Mouse (Mus musculus): ENCODE measurements around the gene Tshz3. TPM values are rescaled to one million over a fixed set of nuclear protein-coding genes. Genes with fewer than 3 reads are reported as not detected.

Gene Tshz3
- polyA plus RNA-seq (2015; fragmentation: Nextera tagmentation; extraction: Ambion mirVana) = 11.3 TPM in 2 replicates

DNA sequence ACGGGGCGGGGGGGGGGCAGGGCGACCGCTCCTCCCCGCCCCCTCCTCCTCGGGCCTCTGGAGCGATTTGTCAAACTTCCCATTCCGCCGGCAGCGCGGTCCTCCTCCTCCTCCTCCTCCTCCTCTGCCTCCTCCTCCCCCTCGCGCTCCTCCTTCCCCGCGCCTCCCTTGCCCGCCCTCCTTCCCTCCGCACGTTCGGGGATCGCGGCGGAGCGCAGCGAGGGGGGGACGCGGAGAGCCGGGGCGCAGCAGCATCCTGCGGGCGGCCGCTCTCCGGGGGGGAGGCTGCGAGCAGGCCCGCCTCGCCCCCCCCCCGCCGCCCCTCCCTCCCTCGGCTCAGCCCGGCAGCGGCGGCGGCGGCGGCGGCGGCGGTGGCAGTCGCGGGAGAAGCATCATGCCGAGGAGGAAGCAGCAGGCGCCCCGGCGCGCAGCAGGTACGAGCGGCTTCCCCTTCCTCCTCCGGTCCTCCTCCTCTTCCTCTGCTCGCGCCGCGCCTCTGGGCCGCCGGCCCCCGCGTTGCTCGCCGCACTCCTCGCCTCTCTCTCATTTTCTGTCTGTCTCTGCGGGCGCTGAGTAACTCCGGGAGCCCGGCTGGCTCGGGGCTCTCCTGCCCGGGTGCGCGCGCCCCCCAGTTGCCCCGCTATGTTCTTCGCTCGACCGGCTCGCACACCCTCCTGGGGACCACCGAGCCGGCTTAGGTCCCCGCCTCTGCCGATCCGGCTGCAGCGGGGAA is at the start of gene Tshz3:
TSS of gene Tshz3 (plus strand) at position 263 of the 733 bp plus-strand sequence.
- Histone ChIP-seq H3K27ac (peak within 1 kb of the TSS; percentile 84), H3K4me3 (peak within 1 kb of the TSS; percentile 81), H3K4me1 (peaks cover 49% of the 10 kb centered on the region), H3K4me2 (peak within 1 kb of the TSS; percentile 96), H3K9me3 (replicated peaks) (no peaks in the 10 kb centered on the region), H3K27me3 (peaks cover 36% of the 10 kb centered on the region), H3K36me3 (ENCODE audit: poor library complexity, severe bottlenecking) (no peaks in the 10 kb centered on the region), H3K9ac (peak within 1 kb of the TSS; percentile 76)
- WGBS = under 1% methylated on average over 20 of the region's 88 CpGs
- peak; percentile 60 for ATAC-seq

DNA sequence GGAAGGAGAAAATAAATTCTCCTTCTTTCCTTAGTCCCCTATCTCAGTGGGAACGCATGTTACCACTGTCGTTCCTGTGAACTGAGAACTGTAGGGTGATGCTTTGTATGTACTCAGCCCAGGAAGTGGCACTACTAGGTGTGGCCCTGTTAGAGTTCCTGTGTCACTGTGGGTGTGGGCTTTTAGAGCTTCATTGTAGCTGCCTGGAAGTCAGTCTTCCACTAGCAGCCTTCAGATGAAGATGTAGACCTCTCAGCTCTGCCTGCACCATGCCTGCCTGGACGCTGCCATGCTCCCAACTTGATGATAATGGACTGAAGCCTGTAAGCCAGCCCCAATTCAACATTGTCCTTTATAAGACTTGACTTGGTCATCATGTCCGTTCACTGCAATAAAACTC is 42.0 kb upstream of the Tshz3 start:
- no peaks in the 10 kb centered on the region for H3K4me1 ChIP-seq
- H3K9ac ChIP-seq = no peak overlapping the region
- H3K36me3 ChIP-seq (ENCODE audit: poor library complexity, severe bottlenecking) = no peaks in the 10 kb centered on the region
- H3K4me3 ChIP-seq = no peak overlapping the region
- no peak for ATAC-seq
- 0 out of 2 replicates have a peak, but pooled peaks cover 4% of the 10 kb centered on the region for H3K9me3 ChIP-seq (replicated peaks)
- no peak overlapping the region for H3K27ac ChIP-seq
- peaks cover 3% of the 10 kb centered on the region; the same call in 1 of the 2 replicates for H3K27me3 ChIP-seq
- no peak overlapping the region for H3K4me2 ChIP-seq
- 96% methylated on average over 4 of the region's 4 CpGs for WGBS

DNA sequence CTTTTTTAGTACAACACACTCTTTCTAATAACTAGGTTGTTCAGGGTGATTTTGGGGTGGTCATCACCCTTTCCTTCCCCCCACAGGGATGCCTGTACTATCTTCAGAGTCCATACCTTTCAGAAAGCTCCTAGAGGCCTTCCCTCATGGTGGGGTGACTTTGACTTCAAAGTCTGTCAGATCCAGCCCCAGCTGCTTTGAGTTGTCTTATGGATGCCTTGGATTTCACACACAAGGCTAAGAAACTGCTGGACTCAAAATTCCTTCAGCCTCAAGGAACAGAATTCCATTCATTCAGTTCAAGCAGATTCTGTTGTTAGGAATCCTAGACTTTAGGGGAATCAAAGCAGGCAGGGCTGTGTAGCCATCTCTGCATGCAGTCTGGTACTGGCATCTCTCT is 41.5 kb upstream of the Tshz3 start:
- no peak for ATAC-seq
- Histone ChIP-seq H3K9ac (no peak overlapping the region), H3K27me3 (peaks cover 3% of the 10 kb centered on the region; the same call in 1 of the 2 replicates), H3K27ac (no peak overlapping the region), H3K4me2 (no peak overlapping the region), H3K36me3 (ENCODE audit: poor library complexity, severe bottlenecking) (no peaks in the 10 kb centered on the region), H3K4me1 (no peaks in the 10 kb centered on the region), H3K9me3 (replicated peaks) (0 out of 2 replicates have a peak, but pooled peaks cover 4% of the 10 kb centered on the region), H3K4me3 (no peak overlapping the region)

DNA sequence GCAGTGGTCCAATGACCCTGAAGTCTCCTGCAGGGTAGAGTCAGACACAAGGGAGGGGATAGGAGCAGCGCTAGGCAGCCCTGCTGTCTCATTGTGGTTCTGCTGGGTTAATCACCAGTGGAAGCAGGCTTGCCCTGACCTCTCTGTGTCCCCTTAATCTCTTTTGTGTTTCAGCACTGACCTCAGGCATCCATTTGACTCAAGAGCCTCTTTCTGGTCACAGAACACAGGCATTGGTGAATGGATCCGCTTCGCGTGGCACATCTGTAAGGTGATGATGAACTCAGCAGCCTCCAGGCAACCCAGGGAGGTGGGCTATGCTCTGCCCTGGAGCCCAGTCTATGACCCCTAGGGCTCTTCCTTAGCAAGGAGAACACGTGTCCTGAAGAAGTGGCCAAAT is 39.6 kb upstream of the Tshz3 start:
- no peak overlapping the region for H3K4me3 ChIP-seq
- ATAC-seq = no peak
- H3K9me3 ChIP-seq (replicated peaks) = 0 out of 2 replicates have a peak, but pooled peaks cover 4% of the 10 kb centered on the region
- H3K4me2 ChIP-seq = no peak overlapping the region
- WGBS = 11% methylated on average over 5 of the region's 5 CpGs
- peaks cover 3% of the 10 kb centered on the region; the same call in 1 of the 2 replicates for H3K27me3 ChIP-seq
- no peak overlapping the region for H3K9ac ChIP-seq
- H3K4me1 ChIP-seq = no peaks in the 10 kb centered on the region
- H3K36me3 ChIP-seq (ENCODE audit: poor library complexity, severe bottlenecking) = no peaks in the 10 kb centered on the region
- H3K27ac ChIP-seq = no peak overlapping the region

DNA sequence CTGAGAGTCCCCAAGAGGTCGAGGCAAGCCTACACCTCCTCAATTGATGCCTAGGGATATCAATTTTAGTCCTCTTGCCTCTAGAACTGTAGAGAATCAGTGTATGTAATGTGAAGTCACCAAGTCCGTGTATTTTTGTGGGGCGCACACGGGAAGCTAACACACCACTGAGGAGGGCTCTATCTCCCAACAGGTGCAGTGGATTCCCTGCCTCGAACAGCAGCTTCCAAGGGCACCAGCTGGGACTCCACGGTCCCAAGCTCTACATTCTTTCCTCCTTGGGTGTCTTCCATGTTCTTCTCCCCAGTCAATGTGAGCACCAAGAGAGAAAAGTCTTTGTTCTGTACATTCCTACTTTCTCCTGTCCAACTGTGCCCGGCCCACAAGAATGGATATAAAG is 38.7 kb upstream of the Tshz3 start:
- Histone ChIP-seq H3K4me3 (no peak overlapping the region), H3K36me3 (ENCODE audit: poor library complexity, severe bottlenecking) (no peaks in the 10 kb centered on the region), H3K4me2 (no peak overlapping the region), H3K27me3 (peaks cover 3% of the 10 kb centered on the region; the same call in 1 of the 2 replicates), H3K9ac (no peak overlapping the region), H3K27ac (no peak overlapping the region), H3K9me3 (replicated peaks) (no peaks in the 10 kb centered on the region), H3K4me1 (no peaks in the 10 kb centered on the region)
- no peak for ATAC-seq
- 89% methylated on average over 7 of the region's 7 CpGs for WGBS

DNA sequence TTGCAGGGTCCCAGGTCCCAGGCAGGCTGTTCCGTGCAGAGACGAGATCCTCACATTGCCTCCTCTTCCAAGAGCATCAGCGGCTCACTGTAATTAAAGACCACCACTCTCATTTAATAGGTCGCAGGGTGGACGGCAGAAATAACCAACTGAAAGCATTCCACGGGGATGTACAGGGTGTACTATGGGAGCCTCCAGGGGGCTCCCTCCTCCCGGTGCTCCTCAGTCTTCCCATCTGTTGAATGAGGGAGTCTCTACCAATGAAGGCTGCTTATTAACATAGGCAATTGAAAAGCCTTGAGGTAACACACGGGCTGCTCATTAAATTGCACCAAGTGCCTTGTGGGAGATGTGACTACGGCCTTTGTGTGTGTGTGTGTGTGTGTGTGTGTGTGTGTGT is 37.3 kb upstream of the Tshz3 start:
- no peak overlapping the region for H3K4me2 ChIP-seq
- ATAC-seq = no peak
- H3K4me1 ChIP-seq = no peaks in the 10 kb centered on the region
- no peaks in the 10 kb centered on the region for H3K9me3 ChIP-seq (replicated peaks)
- peaks cover 3% of the 10 kb centered on the region; the same call in 1 of the 2 replicates for H3K27me3 ChIP-seq
- H3K27ac ChIP-seq = no peak overlapping the region
- no peak overlapping the region for H3K4me3 ChIP-seq
- H3K36me3 ChIP-seq (ENCODE audit: poor library complexity, severe bottlenecking) = no peaks in the 10 kb centered on the region
- no peak overlapping the region for H3K9ac ChIP-seq
- 73% methylated on average over 9 of the region's 9 CpGs for WGBS

DNA sequence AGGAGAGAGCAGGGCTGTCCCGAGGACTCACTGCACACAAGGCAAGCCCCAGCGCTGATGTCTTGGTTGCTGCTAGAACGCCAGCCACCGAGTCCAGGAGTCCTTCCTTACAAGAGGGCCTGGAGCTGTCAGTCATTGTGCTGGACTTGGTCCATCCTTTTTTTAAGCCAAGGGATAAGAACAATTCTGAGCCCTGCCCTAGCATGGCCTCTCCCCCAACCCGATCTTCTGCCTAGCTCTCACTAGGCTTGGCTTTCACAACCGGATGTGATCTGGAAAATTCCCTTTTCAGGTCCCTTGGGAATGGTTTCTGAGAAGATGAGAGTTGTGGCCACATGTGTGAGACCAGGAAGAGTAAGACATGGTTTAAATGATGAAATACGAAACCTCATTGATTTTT is 34.5 kb upstream of the Tshz3 start:
- H3K4me3 ChIP-seq = no peak overlapping the region
- no peak for ATAC-seq
- no peaks in the 10 kb centered on the region for H3K9me3 ChIP-seq (replicated peaks)
- H3K9ac ChIP-seq = no peak overlapping the region
- H3K4me2 ChIP-seq = no peak overlapping the region
- no peak overlapping the region for H3K27ac ChIP-seq
- H3K4me1 ChIP-seq = no peaks in the 10 kb centered on the region
- peaks cover 2% of the 10 kb centered on the region; the same call in 1 of the 2 replicates for H3K27me3 ChIP-seq
- no peaks in the 10 kb centered on the region for H3K36me3 ChIP-seq (ENCODE audit: poor library complexity, severe bottlenecking)
- WGBS = 88% methylated on average over 7 of the region's 7 CpGs

DNA sequence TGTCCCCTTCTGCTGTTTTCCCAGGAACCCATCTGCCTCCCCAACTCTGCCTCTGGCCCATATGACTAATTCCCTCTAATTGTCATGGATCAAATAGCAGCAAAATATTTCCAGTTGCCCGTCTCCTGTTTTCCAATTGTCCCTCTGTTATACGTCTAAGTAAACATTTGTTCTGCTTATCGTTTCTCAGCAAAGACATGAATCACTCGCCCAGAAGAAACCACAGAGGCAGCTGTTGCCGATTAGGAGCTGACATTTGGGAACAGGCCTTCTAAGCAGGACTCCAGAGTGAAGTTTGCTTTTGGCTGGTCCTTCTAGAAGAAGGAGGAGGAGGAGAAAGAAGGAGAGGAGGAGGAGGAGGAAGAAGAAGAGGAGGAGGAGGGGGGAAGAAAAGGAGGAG is 30.2 kb upstream of the Tshz3 start:
- whole genome bisulfite sequencing = 86% methylated on average over 5 of the region's 5 CpGs
- H3K9me3 ChIP-seq (replicated peaks) = no peaks in the 10 kb centered on the region

DNA sequence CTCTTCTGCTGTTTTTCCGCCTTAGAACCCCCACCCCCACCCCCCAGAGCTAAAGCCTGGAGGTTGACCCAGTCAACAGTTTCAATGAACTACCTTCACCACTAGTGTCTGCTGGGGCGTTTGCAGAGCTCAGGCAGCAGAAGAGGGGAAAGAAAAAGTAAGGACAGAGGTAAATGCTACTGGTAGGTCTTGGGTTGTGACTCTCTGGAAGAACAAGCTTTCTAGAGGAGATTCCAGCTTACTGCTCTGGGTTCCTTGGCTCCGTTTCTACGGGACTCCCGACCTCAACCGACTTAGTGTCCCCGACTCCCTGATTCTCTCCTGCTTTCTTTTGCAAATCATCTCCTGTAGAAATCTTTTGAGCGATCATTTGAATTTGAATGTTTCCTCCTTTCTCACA is 19.9 kb upstream of the Tshz3 start:
- ATAC-seq = no peak

More for the DNA sequence above, 30.2 kb upstream of the Tshz3 start:
- no peaks in the 10 kb centered on the region for H3K4me1 ChIP-seq
- ATAC-seq = no peak
- no peak overlapping the region for H3K27ac ChIP-seq
- no peaks in the 10 kb centered on the region for H3K36me3 ChIP-seq (ENCODE audit: poor library complexity, severe bottlenecking)
- no peak overlapping the region for H3K4me3 ChIP-seq
- no peak overlapping the region for H3K9ac ChIP-seq
- H3K27me3 ChIP-seq = no peaks in the 10 kb centered on the region
- H3K4me2 ChIP-seq = no peak overlapping the region

DNA sequence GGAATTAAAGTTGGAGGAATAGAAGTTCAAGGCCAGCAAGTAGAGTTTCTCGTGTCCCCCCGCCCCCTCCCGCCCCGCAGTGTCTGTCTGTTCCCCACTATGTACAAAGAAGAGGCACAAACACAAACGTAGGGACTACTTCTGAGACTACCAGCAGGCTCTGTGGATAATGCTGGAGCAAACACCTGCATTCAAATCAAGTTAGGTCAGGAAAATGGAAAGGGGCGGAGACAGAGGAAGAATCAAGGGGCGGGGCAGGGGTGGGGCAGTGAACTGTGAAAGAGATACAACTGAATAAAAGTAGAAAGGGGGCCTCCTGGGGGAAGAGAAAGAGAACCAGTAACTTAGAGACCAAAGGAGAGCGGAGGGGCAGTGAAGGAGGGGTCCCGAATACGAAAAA is 19.4 kb upstream of the Tshz3 start:
- ATAC-seq = no peak; the same call in 1 of the 2 replicates
- peaks cover 24% of the 10 kb centered on the region for H3K4me1 ChIP-seq
- no peak overlapping the region for H3K9ac ChIP-seq
- no peaks in the 10 kb centered on the region for H3K36me3 ChIP-seq (ENCODE audit: poor library complexity, severe bottlenecking)
- no peak overlapping the region for H3K4me3 ChIP-seq
- peak overlapping the region; percentile 63 for H3K4me2 ChIP-seq
- H3K27ac ChIP-seq = no peak overlapping the region
- H3K9me3 ChIP-seq (replicated peaks) = no peaks in the 10 kb centered on the region
- 2% methylated on average over 10 of the region's 10 CpGs for WGBS
- H3K27me3 ChIP-seq = peaks cover 22% of the 10 kb centered on the region

More for the DNA sequence above, 19.9 kb upstream of the Tshz3 start:
- Histone ChIP-seq H3K9me3 (replicated peaks) (no peaks in the 10 kb centered on the region), H3K36me3 (ENCODE audit: poor library complexity, severe bottlenecking) (no peaks in the 10 kb centered on the region), H3K27me3 (peaks cover 22% of the 10 kb centered on the region), H3K27ac (no peak overlapping the region), H3K4me1 (peaks cover 24% of the 10 kb centered on the region), H3K4me3 (no peak overlapping the region), H3K4me2 (no peak overlapping the region), H3K9ac (no peak overlapping the region)
- 11% methylated on average over 8 of the region's 8 CpGs for WGBS

DNA sequence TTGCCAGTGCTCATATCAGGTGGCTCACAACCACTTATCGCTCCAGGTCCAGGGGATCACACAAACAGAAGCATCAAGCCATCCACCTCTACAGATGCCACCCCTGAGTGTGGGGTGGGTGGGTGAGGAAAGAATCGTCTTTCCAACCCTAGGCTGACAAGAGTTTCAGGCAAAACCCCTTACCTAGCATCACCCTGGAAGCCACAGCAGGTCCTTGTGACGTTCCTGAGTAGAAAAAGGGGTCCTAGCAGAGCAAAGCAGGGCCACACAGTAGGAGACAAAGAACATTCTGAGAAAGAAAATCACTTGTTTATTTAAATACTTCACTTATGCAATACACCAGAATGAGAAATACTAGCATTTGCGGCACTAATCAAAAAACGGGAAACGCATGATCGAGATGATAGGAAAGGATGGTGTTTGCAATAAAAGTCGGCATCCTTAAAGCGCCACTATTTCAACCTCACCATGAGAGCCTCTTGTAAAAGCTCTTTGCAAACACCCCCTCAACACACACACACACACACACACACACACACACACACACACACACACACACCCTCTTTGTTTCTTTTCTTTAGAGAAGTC is 18.8 kb upstream of the Tshz3 start:
- 0 out of 2 replicates have a peak, but pooled peaks have one; percentile 24 for ATAC-seq
- Histone ChIP-seq H3K27ac (no peak overlapping the region), H3K36me3 (ENCODE audit: poor library complexity, severe bottlenecking) (no peaks in the 10 kb centered on the region), H3K27me3 (peaks cover 22% of the 10 kb centered on the region), H3K4me1 (peaks cover 24% of the 10 kb centered on the region), H3K4me2 (peak overlapping the region; percentile 63), H3K4me3 (no peak overlapping the region), H3K9ac (0 out of 2 replicates have a peak overlapping the region, but pooled peaks have one; percentile 12), H3K9me3 (replicated peaks) (no peaks in the 10 kb centered on the region)
- WGBS = 3% methylated on average over 9 of the region's 9 CpGs

DNA sequence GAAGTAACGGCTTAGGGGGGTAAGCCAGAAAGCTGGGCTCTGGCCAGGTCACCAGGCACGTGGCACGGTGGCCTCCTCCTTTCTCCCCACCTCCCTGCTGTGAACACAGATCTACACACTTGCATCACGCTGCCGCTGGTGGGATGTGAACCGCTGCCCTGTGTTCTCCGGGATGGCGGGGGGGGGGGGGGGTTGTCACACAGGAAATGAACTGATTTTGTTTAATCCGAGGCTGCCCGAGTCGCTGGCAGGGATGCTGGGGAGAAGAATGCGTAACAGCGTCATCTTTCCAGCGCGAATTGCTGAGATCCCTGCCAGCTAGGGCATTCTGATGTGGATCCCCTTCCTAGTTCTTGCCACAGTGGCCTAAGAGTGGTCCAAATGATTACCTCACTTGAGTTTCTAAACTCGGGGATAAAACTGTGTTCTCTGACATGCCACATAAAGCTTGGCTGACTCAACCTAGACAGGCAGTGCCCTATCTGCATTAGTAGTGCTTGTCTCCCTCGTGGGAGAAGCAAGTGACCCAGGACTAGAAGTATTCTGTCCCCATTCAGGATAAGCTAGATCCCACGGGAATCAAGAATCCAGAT is 18.0 kb upstream of the Tshz3 start:
- Histone ChIP-seq H3K36me3 (ENCODE audit: poor library complexity, severe bottlenecking) (no peaks in the 10 kb centered on the region), H3K9ac (peak overlapping the region; percentile 40; the same call in 1 of the 2 replicates), H3K27me3 (peaks cover 22% of the 10 kb centered on the region), H3K27ac (no peak overlapping the region), H3K4me2 (peak overlapping the region; percentile 63), H3K4me1 (peaks cover 24% of the 10 kb centered on the region), H3K9me3 (replicated peaks) (no peaks in the 10 kb centered on the region), H3K4me3 (peak overlapping the region; percentile 30)
- WGBS = 1% methylated on average over 18 of the region's 18 CpGs
- peak; percentile 50; the same call in 1 of the 2 replicates for ATAC-seq

Measured in forebrain, embryonic 13.5 days (tissue).